Mouse (Mus musculus) limb, embryonic 15.5 days (tissue): Measurements from ENCODE around the gene Amigo3. TPM values are rescaled to one million over a fixed set of nuclear protein-coding genes. Genes with fewer than 3 reads are reported as not detected.

ENCODE experiments used
- ATAC-seq: fragments of 200-750 bp; cut with Nextera tagmentation; 2 replicates; pipeline ENCODE4 v1.8.0; 2017; ENCODE audit warnings: low read depth, moderate TSS enrichment; ENCODE audit not compliant: insufficient number of reproducible peaks, low FRiP score, low TSS enrichment
- H3K27ac ChIP-seq: fragments of 300-500 bp; sonication (generic); 2 replicates; pipeline ENCODE4 v1.5.1; 2015; ENCODE audit warnings: moderate library complexity, mild to moderate bottlenecking, inconsistent platforms
- H3K27me3 ChIP-seq: fragments of 300-500 bp; sonication (generic); 2 replicates; pipeline ENCODE4 v1.6.1; 2015; ENCODE audit warnings: inconsistent platforms
- H3K36me3 ChIP-seq: fragments of 300-500 bp; sonication (generic); 2 replicates; pipeline ENCODE4 v1.6.1; 2015; ENCODE audit warnings: inconsistent platforms
- H3K4me1 ChIP-seq: fragments of 300-500 bp; sonication (generic); 2 replicates; pipeline ENCODE4 v1.6.1; 2015; ENCODE audit warnings: inconsistent platforms
- H3K4me2 ChIP-seq: fragments of 300-500 bp; sonication (generic); 2 replicates; pipeline ENCODE4 v1.6.1; 2015; ENCODE audit warnings: mild to moderate bottlenecking, inconsistent platforms
- H3K4me3 ChIP-seq: fragments of 300-500 bp; sonication (generic); 2 replicates; pipeline ENCODE4 v1.5.1; 2015; ENCODE audit warnings: mild to moderate bottlenecking, inconsistent platforms
- H3K9ac ChIP-seq: fragments of 300-500 bp; sonication (generic); 2 replicates; pipeline ENCODE4 v1.6.1; 2015; ENCODE audit warnings: inconsistent platforms
- H3K9me3 ChIP-seq: fragments of 300-500 bp; sonication (generic); 2 replicates; pipeline ENCODE4 v1.6.1; 2016; ENCODE audit warnings: inconsistent platforms
- WGBS: fragments of 180-500 bp; shearing (Covaris S2); methylation state at CpG from one replicate; pipeline ENCODE4 v1.1.7; 2015; 5-methylcytosine and 5-hydroxymethylcytosine counted together
- polyA plus RNA-seq: library from polyadenylated mRNA; unstranded; fragments of >200 nt; fragmentation: Nextera tagmentation; extraction: Ambion mirVana; gene quantifications from 2 replicates; pipeline ENCODE4 v1.2.1, GENCODE M21; 2015

Amigo3 gene
- polyA plus RNA-seq, 1 experiment from 2014 or later, result 4.4 TPM

DNA sequence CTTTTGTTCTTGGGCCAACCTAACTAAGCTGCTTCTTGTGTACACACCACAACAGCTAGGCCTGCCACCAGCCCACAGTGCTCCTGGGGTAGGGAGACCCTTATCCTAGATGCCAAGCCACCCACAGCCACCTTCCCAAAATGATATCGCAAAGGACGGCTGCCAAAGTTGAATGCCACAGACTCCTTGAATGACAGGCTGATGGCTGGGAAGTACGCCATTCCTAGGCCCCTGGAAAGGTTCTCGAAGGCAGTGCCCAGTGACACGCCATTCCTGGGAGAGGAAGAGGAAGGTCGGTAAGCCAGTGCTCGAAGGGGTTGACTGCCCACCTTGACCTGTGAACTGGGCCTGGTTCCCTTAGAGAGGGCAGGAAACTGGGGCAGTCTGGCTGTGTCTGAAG lies 16.6 kb downstream of the Amigo3 start:
- 94% methylated on average over 7 of the region's 7 CpGs for WGBS
- H3K9ac ChIP-seq, result no peak overlapping the region
- H3K4me2 ChIP-seq, result no peak overlapping the region
- H3K9me3 ChIP-seq, result no peaks in the 10 kb centered on the region
- no peak overlapping the region for H3K27ac ChIP-seq
- no peak for ATAC-seq
- no peaks in the 10 kb centered on the region for H3K27me3 ChIP-seq
- peaks cover 34% of the 10 kb centered on the region for H3K36me3 ChIP-seq
- no peak overlapping the region for H3K4me3 ChIP-seq
- no peaks in the 10 kb centered on the region for H3K4me1 ChIP-seq

DNA sequence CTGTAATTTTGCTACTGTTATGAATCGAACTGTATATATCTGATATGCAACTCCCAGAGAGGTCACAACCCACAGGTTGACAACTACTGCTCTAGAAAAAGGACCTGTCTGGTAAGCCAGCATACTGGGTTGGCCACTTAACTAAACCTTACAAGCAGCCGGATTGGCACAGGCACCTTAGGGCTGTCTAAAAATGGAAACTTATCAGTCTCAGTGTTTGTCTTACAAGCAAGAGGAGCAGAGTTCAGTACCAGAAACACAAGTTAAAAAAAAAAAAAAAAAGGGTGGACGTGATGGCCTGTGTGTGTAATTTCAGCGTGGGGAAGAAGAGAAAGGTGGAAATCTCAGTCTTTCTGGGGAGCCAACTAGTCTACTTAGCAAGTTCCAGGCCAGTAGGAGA lies 18.8 kb downstream of the Amigo3 start:
- WGBS, result 84% methylated on average over 4 of the region's 4 CpGs
- ATAC-seq, result no peak
- no peaks in the 10 kb centered on the region for H3K4me1 ChIP-seq

GRCm38 (mm10) chr9:108072481-108072924 lies 19.5 kb downstream of the Amigo3 start:
- Histone ChIP-seq H3K9ac (0 out of 2 replicates have a peak overlapping the region, but pooled peaks have one; percentile 8), H3K27ac (peak overlapping the region; percentile 71; the same call in 1 of the 2 replicates)
- 59% methylated on average over 9 of the region's 9 CpGs for WGBS

More for the DNA sequence above, 18.8 kb downstream of the Amigo3 start:
- peak overlapping the region; percentile 71; the same call in 1 of the 2 replicates for H3K27ac ChIP-seq
- no peak overlapping the region for H3K9ac ChIP-seq
- H3K36me3 ChIP-seq, result peaks cover 29% of the 10 kb centered on the region
- no peaks in the 10 kb centered on the region for H3K27me3 ChIP-seq
- no peaks in the 10 kb centered on the region for H3K9me3 ChIP-seq
- H3K4me2 ChIP-seq, result no peak overlapping the region
- H3K4me3 ChIP-seq, result no peak overlapping the region

GRCm38 (mm10) chr9:108073141-108073930 lies 20.4 kb downstream of the Amigo3 start:
- no peak overlapping the region for H3K27ac ChIP-seq
- no peak overlapping the region for H3K4me2 ChIP-seq
- H3K4me1 ChIP-seq, result peaks cover 7% of the 10 kb centered on the region
- no peaks in the 10 kb centered on the region for H3K27me3 ChIP-seq
- H3K36me3 ChIP-seq, result peaks cover 29% of the 10 kb centered on the region
- H3K4me3 ChIP-seq, result no peak overlapping the region
- no peak overlapping the region for H3K9ac ChIP-seq
- H3K9me3 ChIP-seq, result no peaks in the 10 kb centered on the region
- WGBS, result 61% methylated on average over 7 of the region's 7 CpGs
- 0 out of 2 replicates have a peak, but pooled peaks have one; percentile 19 for ATAC-seq

More at GRCm38 (mm10) chr9:108072481-108072924, 19.5 kb downstream of the Amigo3 start:
- peaks cover 29% of the 10 kb centered on the region for H3K36me3 ChIP-seq
- H3K4me2 ChIP-seq, result no peak overlapping the region
- no peak overlapping the region for H3K4me3 ChIP-seq
- H3K4me1 ChIP-seq, result no peaks in the 10 kb centered on the region
- no peaks in the 10 kb centered on the region for H3K27me3 ChIP-seq
- ATAC-seq, result no peak
- H3K9me3 ChIP-seq, result no peaks in the 10 kb centered on the region

- peaks cover 41% of the 10 kb centered on the region for H3K27me3 ChIP-seq
- peaks cover 13% of the 10 kb centered on the region for H3K36me3 ChIP-seq
- H3K4me2 ChIP-seq, result peak within 1 kb of the TSS; percentile 85
- H3K9ac ChIP-seq, result peak within 1 kb of the TSS; percentile 93
- peak; percentile 37; the same call in 1 of the 2 replicates for ATAC-seq
- peaks cover 23% of the 10 kb centered on the region for H3K4me1 ChIP-seq
- H3K4me3 ChIP-seq, result peak within 1 kb of the TSS; percentile 79
- WGBS, result 62% methylated on average over 5 of the region's 5 CpGs
- H3K27ac ChIP-seq, result no peak within 1 kb of the TSS
- H3K9me3 ChIP-seq, result no peaks in the 10 kb centered on the region
Measured at GRCm38 (mm10) chr9:108080168-108080567, 27.2 kb downstream of the Amigo3 start, which contains the start of gene Mst1. Gene Mst1 (plus strand): TSS chr9:108080436.

DNA sequence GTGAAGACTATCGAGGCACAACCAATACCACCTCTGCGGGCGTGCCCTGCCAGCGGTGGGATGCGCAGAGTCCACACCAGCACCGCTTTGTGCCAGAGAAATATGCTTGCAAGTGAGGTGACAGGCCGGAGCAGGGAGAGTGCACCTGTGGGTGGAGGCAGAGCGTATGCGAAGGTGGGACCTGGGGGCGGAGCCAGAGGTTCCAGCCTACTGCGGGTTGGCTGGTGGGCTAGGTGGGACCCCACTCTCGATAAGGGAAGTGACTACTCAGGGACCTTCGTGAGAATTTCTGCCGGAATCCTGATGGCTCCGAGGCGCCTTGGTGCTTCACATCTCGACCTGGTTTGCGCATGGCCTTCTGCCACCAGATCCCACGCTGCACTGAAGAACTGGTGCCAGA lies 29.6 kb downstream of the Amigo3 start:
- Histone ChIP-seq H3K4me2 (peak overlapping the region; percentile 24; the same call in 1 of the 2 replicates), H3K36me3 (peaks cover 36% of the 10 kb centered on the region), H3K27ac (no peak overlapping the region), H3K9me3 (no peaks in the 10 kb centered on the region), H3K4me3 (peak overlapping the region; percentile 19; the same call in 1 of the 2 replicates), H3K9ac (no peak overlapping the region), H3K27me3 (peaks cover 41% of the 10 kb centered on the region), H3K4me1 (peaks cover 23% of the 10 kb centered on the region)
- WGBS, result 7% methylated on average over 19 of the region's 19 CpGs
- no peak for ATAC-seq

- Histone ChIP-seq H3K27me3 (peaks cover 41% of the 10 kb centered on the region), H3K36me3 (peaks cover 41% of the 10 kb centered on the region), H3K4me3 (peak within 1 kb of the TSS; percentile 19; the same call in 1 of the 2 replicates), H3K4me2 (peak within 1 kb of the TSS; percentile 24; the same call in 1 of the 2 replicates), H3K9me3 (no peaks in the 10 kb centered on the region), H3K4me1 (peaks cover 19% of the 10 kb centered on the region), H3K9ac (no peak within 1 kb of the TSS), H3K27ac (no peak within 1 kb of the TSS)
- ATAC-seq, result no peak
- WGBS, result 26% methylated on average over 12 of the region's 12 CpGs
Measured at GRCm38 (mm10) chr9:108082988-108083431, 30.1 kb downstream of the Amigo3 start, which contains the start of gene Rnf123. Gene Rnf123 (minus strand): TSS chr9:108083346.

DNA sequence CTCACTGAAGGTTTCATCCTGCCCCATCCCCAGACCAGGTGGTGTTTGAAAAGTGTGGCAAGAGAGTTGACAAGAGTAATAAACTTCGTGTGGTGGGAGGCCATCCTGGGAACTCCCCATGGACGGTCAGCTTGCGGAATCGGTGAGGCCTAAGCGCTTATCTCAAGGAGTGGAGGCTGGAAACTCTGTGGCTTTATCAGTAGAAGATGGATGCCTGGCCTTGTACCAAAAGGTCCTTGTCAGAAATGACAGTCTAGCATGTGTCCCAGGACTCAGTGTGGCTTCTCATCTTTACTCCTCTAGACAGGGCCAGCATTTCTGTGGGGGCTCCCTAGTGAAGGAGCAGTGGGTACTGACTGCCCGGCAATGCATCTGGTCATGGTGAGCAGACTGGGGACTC lies 30.6 kb downstream of the Amigo3 start:
- no peak overlapping the region for H3K4me3 ChIP-seq
- ATAC-seq, result no peak
- H3K27ac ChIP-seq, result no peak overlapping the region
- WGBS, result 84% methylated on average over 6 of the region's 6 CpGs
- peaks cover 47% of the 10 kb centered on the region for H3K36me3 ChIP-seq
- H3K9ac ChIP-seq, result no peak overlapping the region
- H3K4me2 ChIP-seq, result no peak overlapping the region
- H3K27me3 ChIP-seq, result peaks cover 41% of the 10 kb centered on the region
- no peaks in the 10 kb centered on the region for H3K9me3 ChIP-seq
- peaks cover 13% of the 10 kb centered on the region for H3K4me1 ChIP-seq

DNA sequence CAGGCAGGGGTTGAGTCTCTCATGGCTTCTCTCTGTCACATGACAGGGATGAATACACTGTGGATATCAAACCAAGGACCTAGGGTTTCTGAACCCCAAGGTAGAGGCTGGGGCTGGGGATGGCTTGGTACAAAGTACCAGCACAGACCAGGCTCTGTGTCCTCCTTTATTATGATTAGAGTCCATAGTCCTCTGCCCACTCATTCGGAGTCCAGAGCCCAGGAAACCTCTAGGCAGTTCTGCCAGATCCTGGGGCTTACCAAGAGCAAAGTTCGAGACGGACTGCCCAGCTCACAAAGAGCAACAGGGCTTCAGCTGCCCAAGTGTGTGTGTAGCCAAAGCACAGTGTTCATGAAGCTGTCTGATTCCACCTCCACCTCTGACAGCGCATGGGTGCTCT lies 32.3 kb downstream of the Amigo3 start:
- Histone ChIP-seq H3K9ac (no peak overlapping the region), H3K4me3 (no peak overlapping the region), H3K4me1 (peaks cover 7% of the 10 kb centered on the region), H3K36me3 (peaks cover 64% of the 10 kb centered on the region), H3K27me3 (peaks cover 41% of the 10 kb centered on the region), H3K27ac (no peak overlapping the region), H3K4me2 (no peak overlapping the region), H3K9me3 (no peaks in the 10 kb centered on the region)
- no peak for ATAC-seq
- WGBS, result 97% methylated on average over 4 of the region's 4 CpGs

DNA sequence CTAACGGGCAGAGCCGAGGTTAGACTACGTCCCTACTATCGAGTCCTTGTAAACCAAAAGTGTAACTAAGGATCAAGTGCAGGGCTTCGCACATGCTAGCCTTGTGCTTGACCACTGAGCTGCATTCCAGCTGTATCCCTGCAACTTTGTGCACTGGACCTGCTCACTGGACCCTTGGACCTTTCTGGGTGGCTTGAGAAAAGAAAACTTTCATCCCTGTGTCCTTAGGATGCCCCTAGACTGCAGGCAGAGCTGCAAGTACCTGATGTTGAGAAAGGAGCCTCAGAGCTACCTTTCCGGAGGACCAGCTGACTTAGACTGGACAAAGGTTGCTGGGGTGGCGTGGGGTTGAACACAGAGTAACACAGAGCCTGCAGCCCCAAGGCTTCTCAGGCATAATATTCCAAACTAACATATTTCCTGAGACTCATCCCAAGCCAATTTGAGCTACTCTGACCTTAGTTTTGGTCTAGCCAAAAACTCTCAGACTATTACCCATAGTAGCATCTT lies 37.7 kb downstream of the Amigo3 start:
- Histone ChIP-seq H3K27ac (no peak overlapping the region), H3K9me3 (no peaks in the 10 kb centered on the region), H3K36me3 (peaks cover 73% of the 10 kb centered on the region), H3K4me1 (peaks cover 19% of the 10 kb centered on the region), H3K27me3 (no peaks in the 10 kb centered on the region), H3K4me3 (no peak overlapping the region), H3K4me2 (no peak overlapping the region), H3K9ac (no peak overlapping the region)
- ATAC-seq, result no peak
- WGBS, result 92% methylated on average over 7 of the region's 7 CpGs

DNA sequence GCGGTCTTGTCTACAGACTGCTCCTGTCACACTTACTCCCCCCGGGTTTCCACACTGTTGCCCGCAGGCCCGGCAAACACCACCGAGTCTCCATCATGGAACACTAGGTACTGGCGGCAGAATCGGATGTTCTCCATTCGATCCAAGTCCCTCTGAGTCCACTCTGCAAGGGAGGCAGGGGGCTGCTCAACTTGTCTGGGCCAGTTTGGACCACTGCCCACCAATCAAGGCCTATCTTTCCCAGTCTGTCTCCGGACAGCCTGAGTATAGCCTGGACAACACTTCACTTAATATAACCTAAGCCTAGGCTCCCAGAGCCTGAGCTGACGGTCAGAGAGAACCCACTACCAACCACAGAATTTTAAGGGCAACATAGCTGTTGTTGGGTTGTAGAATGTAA lies 40.6 kb downstream of the Amigo3 start:
- Histone ChIP-seq H3K4me1 (peaks cover 28% of the 10 kb centered on the region), H3K9me3 (no peaks in the 10 kb centered on the region), H3K36me3 (peaks cover 44% of the 10 kb centered on the region), H3K4me2 (peak overlapping the region; percentile 98), H3K27ac (peak overlapping the region; percentile 86), H3K9ac (no peak overlapping the region), H3K4me3 (peak overlapping the region; percentile 66), H3K27me3 (no peaks in the 10 kb centered on the region)
- WGBS, result 74% methylated on average over 10 of the region's 10 CpGs
- ATAC-seq, result no peak
